Mouse (Mus musculus) heart, adult 2 months (tissue): ENCODE results near the gene Igfbp2. TPM values are rescaled to one million over a fixed set of nuclear protein-coding genes. Genes with fewer than 3 reads are reported as not detected.

Experiments used
- DNase-seq, 2 experiments: peaks; one replicate each; pipeline ENCODE4 v3.0.0; 2021
- H3K27ac ChIP-seq: fragments of 200-600 bp; 2 replicates; pipeline ENCODE4 v1.8.1; 2022
- H3K27me3 ChIP-seq: fragments of 200-500 bp; 2 replicates; pipeline ENCODE4 v1.6.1; 2012; ENCODE audit warnings: mild to moderate bottlenecking, low read length, inconsistent platforms, mixed read lengths; ENCODE audit not compliant: control insufficient read depth, insufficient read depth
- H3K36me3 ChIP-seq: fragments of 200-500 bp; 2 replicates; pipeline ENCODE4 v1.6.1; 2012; ENCODE audit warnings: low read length, inconsistent platforms; ENCODE audit not compliant: control insufficient read depth, insufficient read depth
- H3K4me1 ChIP-seq: fragments of 200-500 bp; 2 replicates; pipeline ENCODE4 v1.6.1; 2011; ENCODE audit warnings: low read length; ENCODE audit not compliant: control insufficient read depth, insufficient read depth
- H3K4me3 ChIP-seq: fragments of 200-600 bp; 2 replicates; pipeline ENCODE4 v1.8.1; 2022
- H3K79me2 ChIP-seq: fragments of 200-500 bp; replicated peaks from 2 replicates; pipeline ENCODE4 v1.6.1; 2012; ENCODE audit warnings: mild to moderate bottlenecking, inconsistent platforms, low read length, moderate library complexity, mixed read lengths; ENCODE audit not compliant: control insufficient read depth, insufficient read depth
- H3K9ac ChIP-seq: fragments of 200-500 bp; 2 replicates; pipeline ENCODE4 v1.6.1; 2012; ENCODE audit warnings: low read depth, mild to moderate bottlenecking, control low read depth, inconsistent platforms, low read length, mixed read lengths
- CTCF ChIP-seq: fragments of 200-600 bp; IDR thresholded peaks from 2 replicates; pipeline ENCODE4 v1.8.1; 2022; ENCODE audit warnings: antibody characterized with exemption, mild to moderate bottlenecking, moderate library complexity
- EP300 ChIP-seq: fragments of 200-500 bp; IDR thresholded peaks from 2 replicates; pipeline ENCODE4 v1.6.1; 2011; ENCODE audit warnings: low read depth, low read length, control low read depth; ENCODE audit not compliant: insufficient read depth
- POLR2A ChIP-seq: fragments of 200-500 bp; IDR thresholded peaks from 2 replicates; pipeline ENCODE4 v1.6.1; 2011; ENCODE audit warnings: mild to moderate bottlenecking, low read depth, low read length, control low read depth; ENCODE audit not compliant: insufficient read depth
- WGBS: fragments of 180-500 bp; shearing (Covaris S2); methylation state at CpG from one replicate; pipeline ENCODE4 v1.1.7; 2018; 5-methylcytosine and 5-hydroxymethylcytosine counted together
- intact Hi-C: fragments of 180-260 bp; cut with DNase I; formaldehyde crosslinking; loops from one replicate; pipeline ENCODE4 v1.15.1; 2025
- polyA plus RNA-seq: library from polyadenylated mRNA; depleted of rRNA; stranded (reverse); fragments of >200 nt; gene quantifications from 2 replicates; pipeline ENCODE4 v1.2.3, GENCODE M21; 2012
- total RNA-seq, 2 experiments: library from RNA; stranded (reverse); gene quantifications; 2 replicates each; pipeline ENCODE4 v1.2.3; 2021

Igfbp2 gene
- total and polyA plus RNA-seq, 3 experiments, result 0.30 to 2.6 TPM; not detected in 1

- 66% methylated on average over 4 of the region's 4 CpGs for WGBS
- no peak overlapping the region for H3K9ac ChIP-seq
- no peaks in the 10 kb centered on the region for H3K27me3 ChIP-seq
- no peaks in the 10 kb centered on the region for H3K36me3 ChIP-seq
- intact Hi-C loops, result no loop called here
- no peak for TF ChIP-seq CTCF
- TF ChIP-seq POLR2A, result no peak
- TF ChIP-seq EP300, result no peak
- no peak for DNase-seq
- no peaks in the 10 kb centered on the region for H3K4me1 ChIP-seq
- no peak overlapping the region for H3K4me3 ChIP-seq
- no peaks in the 10 kb centered on the region for H3K79me2 ChIP-seq
- no peak overlapping the region for H3K27ac ChIP-seq
These were observed 20.3 kb upstream of the Igfbp2 start for GRCm38 (mm10) chr1:72804031-72804430.

- no peaks in the 10 kb centered on the region for H3K79me2 ChIP-seq
- H3K9ac ChIP-seq, result no peak overlapping the region
- no peak for DNase-seq
- 28% methylated on average over 8 of the region's 8 CpGs for WGBS
- no peak for TF ChIP-seq CTCF
- TF ChIP-seq POLR2A, result no peak
- TF ChIP-seq EP300, result no peak
- H3K36me3 ChIP-seq, result no peaks in the 10 kb centered on the region
- H3K4me3 ChIP-seq, result no peak overlapping the region
- no peak overlapping the region for H3K27ac ChIP-seq
- intact Hi-C loops, result no loop called here
- no peaks in the 10 kb centered on the region for H3K4me1 ChIP-seq
- H3K27me3 ChIP-seq, result no peaks in the 10 kb centered on the region
These were observed 19.3 kb upstream of the Igfbp2 start for GRCm38 (mm10) chr1:72805037-72805436.

GRCm38 (mm10) chr1:72805476-72806043 is 18.7 kb upstream of the Igfbp2 start:
- WGBS, result 43% methylated on average over 4 of the region's 4 CpGs
- H3K9ac ChIP-seq, result no peak overlapping the region

GRCm38 (mm10) chr1:72806044-72806584 is 18.2 kb upstream of the Igfbp2 start:
- Histone ChIP-seq H3K36me3 (no peaks in the 10 kb centered on the region), H3K4me1 (no peaks in the 10 kb centered on the region), H3K79me2 (no peaks in the 10 kb centered on the region), H3K27me3 (no peaks in the 10 kb centered on the region), H3K27ac (no peak overlapping the region), H3K9ac (no peak overlapping the region), H3K4me3 (no peak overlapping the region)
- WGBS, result 58% methylated on average over 11 of the region's 11 CpGs
- intact Hi-C loops, result no loop called here
- TF ChIP-seq CTCF, result no peak
- no peak for TF ChIP-seq EP300
- no peak for TF ChIP-seq POLR2A
- no peak for DNase-seq

More at GRCm38 (mm10) chr1:72805476-72806043, 18.7 kb upstream of the Igfbp2 start:
- H3K27me3 ChIP-seq, result no peaks in the 10 kb centered on the region
- TF ChIP-seq POLR2A (no peak), EP300 (no peak), CTCF (no peak)
- no peak overlapping the region for H3K27ac ChIP-seq
- intact Hi-C loops, result no loop called here
- no peaks in the 10 kb centered on the region for H3K4me1 ChIP-seq
- no peaks in the 10 kb centered on the region for H3K36me3 ChIP-seq
- H3K79me2 ChIP-seq, result no peaks in the 10 kb centered on the region
- no peak overlapping the region for H3K4me3 ChIP-seq
- DNase-seq, result no peak

GRCm38 (mm10) chr1:72809304-72809703 is 15.0 kb upstream of the Igfbp2 start:
- no peak overlapping the region for H3K9ac ChIP-seq
- H3K27me3 ChIP-seq, result no peaks in the 10 kb centered on the region
- TF ChIP-seq CTCF, result no peak
- no peak for TF ChIP-seq POLR2A
- no peak for TF ChIP-seq EP300
- no peaks in the 10 kb centered on the region for H3K36me3 ChIP-seq
- H3K79me2 ChIP-seq, result no peaks in the 10 kb centered on the region
- intact Hi-C loops, result no loop called here
- WGBS, result 93% methylated on average over 7 of the region's 7 CpGs
- no peak for DNase-seq
- H3K27ac ChIP-seq, result no peak overlapping the region
- no peaks in the 10 kb centered on the region for H3K4me1 ChIP-seq
- H3K4me3 ChIP-seq, result no peak overlapping the region

GRCm38 (mm10) chr1:72809951-72810675 is 14.2 kb upstream of the Igfbp2 start:
- Histone ChIP-seq H3K27me3 (no peaks in the 10 kb centered on the region), H3K36me3 (no peaks in the 10 kb centered on the region), H3K27ac (no peak overlapping the region), H3K4me1 (no peaks in the 10 kb centered on the region), H3K4me3 (no peak overlapping the region), H3K9ac (no peak overlapping the region), H3K79me2 (no peaks in the 10 kb centered on the region)
- no peak for TF ChIP-seq POLR2A
- TF ChIP-seq CTCF, result no peak
- TF ChIP-seq EP300, result no peak
- intact Hi-C loops, result no loop called here
- DNase-seq, result no peak
- WGBS, result 72% methylated on average over 7 of the region's 7 CpGs
